Mouse (Mus musculus): ENCODE measurements around the gene Pwwp2b.

Pwwp2b gene

DNA sequence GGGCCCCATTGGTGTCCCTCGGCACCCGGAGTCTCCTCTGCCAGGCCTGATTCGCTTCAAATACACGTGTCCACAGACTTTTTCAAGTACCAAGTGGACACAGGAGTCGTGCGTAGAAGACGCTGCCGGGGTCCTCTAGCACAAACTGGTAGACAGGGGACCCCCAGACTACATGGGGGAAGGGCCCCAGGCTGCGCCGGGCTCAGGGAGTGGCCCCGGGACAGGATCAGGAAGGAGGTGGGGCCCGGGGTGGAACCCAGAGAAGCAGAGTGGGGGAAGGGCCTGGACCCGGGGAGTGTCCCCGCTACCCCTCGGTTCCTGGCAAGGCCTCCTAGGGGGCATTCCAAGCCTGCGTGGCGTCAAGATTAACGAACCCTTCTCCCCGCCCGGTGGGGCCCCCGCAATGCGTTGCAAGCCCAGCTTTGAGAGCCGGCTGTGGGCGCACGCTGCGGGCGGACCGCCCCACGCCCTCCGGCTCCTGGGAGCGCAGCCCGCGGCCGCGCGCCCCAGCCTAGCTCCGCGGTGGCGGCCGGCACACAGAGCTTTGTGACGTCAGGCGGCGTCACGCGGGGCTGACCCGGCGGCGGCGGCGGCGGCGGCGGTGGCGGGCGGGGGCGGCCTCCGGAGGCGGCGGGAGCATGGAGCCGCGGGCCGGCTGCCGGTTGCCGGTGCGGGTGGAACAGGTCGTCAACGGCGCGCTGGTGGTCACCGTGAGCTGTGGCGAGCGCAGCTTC lies at the start of gene Pwwp2b:
Gene Pwwp2b (plus strand): TSS at position 602 of the 734 bp plus-strand sequence.
- in situ Hi-C loops (cut with MseI, MboI) = no loop called here

DNA sequence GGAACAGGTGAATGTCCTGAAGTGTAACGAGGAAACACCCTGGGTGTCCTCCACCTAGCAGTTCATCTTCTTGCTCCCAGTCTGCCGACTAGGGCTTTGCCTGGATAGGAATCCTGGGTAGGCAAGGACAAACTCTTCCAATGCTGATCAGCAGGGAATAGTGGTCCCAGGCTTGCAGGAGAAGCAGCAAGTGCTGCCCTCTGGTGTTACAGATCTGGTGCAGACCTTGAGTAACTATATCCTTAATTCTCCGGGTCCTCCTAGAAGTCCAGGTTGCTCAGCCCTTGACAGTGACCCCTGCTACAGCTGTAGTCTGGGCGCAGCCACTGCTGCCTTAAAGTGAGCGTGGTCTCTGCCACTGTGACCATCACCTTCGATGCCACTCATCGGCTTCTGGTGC lies 48.2 kb upstream of the Pwwp2b start:
- in situ Hi-C loops (cut with MseI, MboI) = no loop called here

DNA sequence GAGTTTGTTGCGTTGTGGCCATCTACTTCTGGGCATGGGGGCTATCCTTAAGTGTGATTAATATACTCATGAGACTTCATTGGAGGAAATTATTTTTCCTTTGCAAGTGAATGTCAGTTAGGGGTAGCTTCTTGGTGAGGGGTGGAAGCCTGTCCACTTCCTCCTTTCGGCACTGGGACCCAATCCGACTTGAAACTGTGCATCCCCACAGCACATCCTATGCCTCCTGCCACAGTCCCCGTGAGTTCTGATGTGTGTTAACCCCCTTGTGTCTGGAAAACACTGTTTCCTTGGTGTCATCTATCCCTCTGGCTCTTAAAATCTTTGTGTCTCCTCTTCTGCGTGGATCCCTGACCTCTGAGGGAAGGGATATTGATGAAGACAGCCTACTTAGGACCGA lies 47.1 kb upstream of the Pwwp2b start:
- in situ Hi-C loops (cut with MseI, MboI) = no loop called here

DNA sequence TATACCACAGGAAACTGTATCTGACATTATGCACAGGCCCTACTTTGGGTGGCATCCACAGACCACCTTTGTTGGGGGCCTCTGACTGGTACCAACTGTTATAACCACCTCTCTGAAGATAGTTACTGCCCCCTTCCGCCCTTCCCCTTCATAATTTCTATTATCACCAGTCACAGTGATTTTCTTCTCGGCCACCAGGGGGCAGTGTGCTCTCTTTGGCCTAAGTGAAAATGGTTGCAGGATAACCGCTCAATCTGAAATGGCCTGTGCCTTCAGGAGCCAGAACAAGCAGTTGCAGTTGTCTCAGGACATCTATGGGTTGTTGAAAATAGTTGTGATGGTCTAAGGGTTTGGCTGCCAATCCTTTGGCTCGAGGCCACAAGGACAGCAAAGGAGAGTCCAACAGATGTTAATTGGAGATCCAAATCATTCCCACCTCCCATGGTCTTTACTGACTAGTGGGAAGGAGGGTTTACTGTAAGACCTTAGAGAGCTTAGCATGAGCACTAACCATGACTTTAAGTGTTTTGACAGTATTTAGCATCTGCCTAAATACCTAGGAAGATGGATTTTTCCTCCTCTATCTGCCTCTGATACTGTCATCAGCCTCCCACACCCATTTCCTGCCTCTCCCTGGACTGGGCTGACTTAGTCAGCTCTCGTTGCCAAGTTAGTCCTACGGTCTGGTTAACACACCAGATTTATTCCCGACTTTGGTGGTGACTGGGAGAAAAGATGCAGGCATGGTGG lies 40.1 kb upstream of the Pwwp2b start:
- in situ Hi-C loops (cut with MseI, MboI) = no loop called here

DNA sequence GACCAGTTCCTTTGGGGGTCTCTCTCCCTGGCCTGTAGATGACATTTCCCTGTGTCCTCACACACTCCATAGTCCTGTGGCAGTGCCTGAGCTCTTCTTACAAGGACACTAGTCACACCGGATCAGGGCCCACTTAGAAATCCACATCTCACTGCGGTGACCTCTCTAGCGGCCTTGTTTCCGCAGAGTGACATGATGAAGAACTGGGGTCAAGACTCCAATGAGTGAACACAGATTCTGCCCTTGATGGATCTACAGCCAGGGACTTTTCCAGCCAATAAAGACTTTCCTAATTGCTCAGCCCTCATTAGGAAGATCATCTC lies 39.5 kb upstream of the Pwwp2b start:
- in situ Hi-C loops (cut with MseI, MboI) = no loop called here

DNA sequence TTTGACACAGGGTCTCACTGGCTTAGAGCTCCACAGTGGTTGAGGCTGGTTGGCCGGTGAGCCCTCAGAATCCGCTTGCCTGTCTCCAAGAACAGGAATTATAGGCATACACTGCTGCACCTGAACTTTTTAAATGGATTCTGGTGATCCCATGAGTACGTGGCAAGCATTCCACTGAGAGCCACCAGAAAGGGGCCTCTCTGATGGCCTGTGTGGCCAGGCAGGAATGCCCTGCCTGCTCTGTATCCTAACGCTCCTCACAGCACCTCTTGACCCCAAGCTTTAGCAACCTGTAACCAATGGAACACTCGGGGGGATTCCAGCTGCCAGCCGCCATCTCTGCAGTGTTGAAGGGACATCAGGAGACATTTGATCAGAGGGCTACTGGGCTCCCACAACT lies 36.5 kb upstream of the Pwwp2b start:
- in situ Hi-C loops (cut with MseI, MboI) = no loop called here

DNA sequence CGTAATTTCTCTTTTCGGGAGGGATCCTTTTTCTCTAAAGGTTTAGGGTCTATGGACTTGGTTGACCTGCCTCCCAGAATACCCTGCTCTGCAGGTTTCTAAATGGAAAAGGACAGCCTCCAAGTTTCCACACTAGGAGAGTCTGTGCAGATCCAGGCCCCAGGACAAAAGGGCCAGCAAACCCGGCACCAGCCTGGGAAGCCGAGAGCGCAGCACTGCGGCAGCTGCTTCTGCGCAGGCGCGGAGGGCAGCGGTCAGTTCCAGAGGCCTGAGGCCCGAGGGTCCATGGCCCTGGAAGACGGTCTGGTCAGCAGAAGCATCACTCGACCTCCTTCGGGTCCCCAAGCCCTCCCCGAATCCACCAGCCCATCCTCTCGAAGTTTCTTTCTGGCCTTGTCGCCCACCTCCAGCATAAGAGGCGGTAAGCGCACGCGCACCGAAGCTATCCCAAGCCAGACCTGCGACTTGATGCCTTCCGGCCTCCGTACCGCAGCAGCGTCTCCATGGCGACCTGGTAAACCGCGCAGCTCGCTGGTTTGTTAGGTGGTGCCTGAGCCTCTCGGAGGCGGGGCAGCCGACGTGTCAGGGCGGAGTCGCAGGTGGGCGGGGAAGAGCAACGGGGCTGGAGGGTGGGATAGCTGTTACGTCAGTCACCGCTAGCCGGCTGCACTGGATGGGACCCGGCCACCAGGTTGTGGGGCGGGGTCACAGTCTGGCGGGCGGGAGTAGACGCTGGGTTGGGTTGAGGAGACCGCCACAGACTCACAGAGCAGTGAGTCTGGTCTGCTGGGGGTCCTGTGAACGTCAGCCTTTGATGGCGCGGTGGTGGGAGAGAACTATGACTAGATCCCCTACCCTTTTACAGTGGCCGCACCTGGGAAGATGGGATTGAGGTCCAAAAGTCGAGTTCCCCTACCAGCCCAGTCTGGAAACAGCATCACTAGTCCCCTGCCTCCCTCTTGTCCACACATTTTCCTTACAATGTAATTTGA lies 35.2 kb upstream of the Pwwp2b start, which contains the start of the genes Lrrc27 and Stk32c:
Gene Lrrc27 (plus strand): TSS at position 235 of the 992 bp plus-strand sequence.
Gene Stk32c (minus strand): TSS at position 554 of the 992 bp plus-strand sequence.
- in situ Hi-C loops (cut with MseI, MboI) = no loop called here

DNA sequence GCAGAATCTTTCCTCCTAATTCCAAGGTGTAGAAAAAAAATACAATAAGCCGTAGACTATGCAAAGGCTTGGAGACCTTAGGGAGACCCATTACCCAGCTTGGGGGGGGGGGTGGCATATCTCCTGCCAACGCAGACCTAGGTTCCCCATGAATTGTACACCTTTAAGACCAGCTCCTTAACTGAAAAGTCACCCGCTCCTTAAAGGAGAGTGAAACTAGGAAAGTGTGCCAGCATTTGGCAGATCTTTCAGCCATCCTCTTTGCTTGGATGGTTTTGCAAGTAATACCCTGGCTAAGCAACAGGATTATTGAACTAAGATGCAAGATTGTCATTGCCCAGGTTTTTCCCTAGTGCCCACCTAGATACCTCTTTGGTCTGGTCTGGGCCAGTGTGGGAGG lies 34.5 kb upstream of the Pwwp2b start:
- in situ Hi-C loops (cut with MseI, MboI) = no loop called here

DNA sequence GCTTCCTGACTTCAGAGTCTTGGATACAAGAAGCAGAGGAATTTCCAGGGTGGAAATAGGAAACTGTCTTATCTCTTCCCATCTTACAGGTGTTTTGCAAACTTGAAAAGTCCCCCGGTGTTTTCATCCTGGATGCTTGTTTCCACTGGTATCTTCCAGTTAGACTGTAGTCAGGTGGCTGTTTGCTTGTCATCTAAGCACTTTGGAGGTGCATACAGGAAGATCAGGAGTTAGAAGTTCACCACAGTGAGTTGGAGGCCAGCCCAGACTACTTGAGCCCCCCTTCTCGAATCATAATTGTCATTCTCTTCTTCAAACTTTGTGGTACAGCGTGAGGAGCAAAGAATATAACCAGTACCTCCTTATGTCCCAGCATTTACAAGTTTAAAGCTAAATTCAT lies 34.1 kb upstream of the Pwwp2b start:
- in situ Hi-C loops (cut with MseI, MboI) = no loop called here

DNA sequence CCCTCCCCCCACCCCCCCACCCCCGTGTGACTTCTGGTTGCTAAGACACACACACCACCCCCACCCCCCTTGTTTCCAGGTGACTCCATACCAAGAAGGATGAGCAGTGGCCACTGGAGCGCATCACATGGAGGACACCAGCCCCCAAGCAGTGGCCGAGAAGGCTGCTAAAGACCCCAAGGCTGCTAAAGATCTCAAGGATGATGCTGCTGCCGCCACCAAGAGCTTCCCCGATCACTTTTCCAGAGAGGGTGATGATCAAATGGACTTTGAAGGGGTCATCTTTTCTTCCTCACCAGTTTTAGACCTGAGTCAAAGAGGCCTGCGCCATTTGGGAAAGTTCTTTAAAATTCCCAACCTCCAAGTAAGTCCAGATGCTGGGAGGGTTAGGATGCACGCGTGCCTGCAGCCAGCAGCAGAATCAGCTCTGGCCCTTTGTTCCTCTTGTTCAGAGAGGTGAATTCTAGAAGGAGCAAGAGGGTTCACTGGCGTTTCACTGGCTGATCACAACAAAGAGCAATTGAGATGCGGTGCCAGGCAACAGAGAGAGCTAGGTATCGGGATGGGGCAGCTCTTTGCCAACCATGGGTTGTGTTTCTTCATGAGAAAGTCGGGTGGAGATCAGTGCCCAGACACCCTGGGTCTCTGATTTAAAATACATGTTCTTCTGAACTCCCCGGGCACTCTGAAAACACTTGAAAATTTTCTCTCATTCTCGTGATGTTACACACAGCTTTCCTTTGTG lies 33.5 kb upstream of the Pwwp2b start:
- in situ Hi-C loops (cut with MseI, MboI) = no loop called here

DNA sequence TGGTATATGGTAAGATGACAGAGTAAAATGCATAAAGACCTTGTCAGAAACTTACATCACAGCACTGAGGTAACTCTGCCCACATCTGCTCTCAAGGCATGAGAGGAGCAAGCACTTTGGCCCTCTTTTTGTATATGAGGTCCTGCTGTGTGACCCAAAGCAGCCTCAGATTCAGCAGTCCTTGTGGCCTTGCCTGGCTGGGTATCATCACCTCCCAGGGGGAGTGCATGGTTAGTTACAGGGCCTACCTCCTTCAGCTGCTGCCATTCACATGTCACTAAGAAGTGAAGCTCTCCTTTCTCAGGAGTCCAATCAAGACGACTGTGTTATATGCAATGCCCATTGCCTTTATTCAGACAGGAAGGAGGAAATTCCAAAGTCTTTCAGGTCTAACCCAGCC lies 32.8 kb upstream of the Pwwp2b start:
- in situ Hi-C loops (cut with MseI, MboI) = no loop called here

DNA sequence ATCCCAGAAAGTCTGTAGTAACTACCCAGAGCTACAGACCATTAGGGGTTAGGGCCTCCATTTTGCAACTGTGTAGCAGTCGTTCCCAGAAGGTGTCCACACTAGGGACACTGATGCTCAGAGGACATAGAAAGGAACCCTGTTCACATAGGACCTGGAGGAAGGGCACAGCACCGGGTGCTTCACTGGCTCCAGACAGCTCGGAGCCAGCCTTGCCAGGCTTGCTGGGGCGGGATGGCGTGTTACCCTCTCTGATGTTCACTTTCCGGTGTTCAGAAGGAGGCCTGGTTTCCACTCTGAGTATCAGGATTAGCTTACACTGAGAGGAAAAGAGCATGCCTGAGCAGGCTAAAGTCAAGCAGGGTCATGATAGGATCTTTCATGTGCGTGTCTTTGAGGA lies 32.3 kb upstream of the Pwwp2b start:
- in situ Hi-C loops (cut with MseI, MboI) = no loop called here

DNA sequence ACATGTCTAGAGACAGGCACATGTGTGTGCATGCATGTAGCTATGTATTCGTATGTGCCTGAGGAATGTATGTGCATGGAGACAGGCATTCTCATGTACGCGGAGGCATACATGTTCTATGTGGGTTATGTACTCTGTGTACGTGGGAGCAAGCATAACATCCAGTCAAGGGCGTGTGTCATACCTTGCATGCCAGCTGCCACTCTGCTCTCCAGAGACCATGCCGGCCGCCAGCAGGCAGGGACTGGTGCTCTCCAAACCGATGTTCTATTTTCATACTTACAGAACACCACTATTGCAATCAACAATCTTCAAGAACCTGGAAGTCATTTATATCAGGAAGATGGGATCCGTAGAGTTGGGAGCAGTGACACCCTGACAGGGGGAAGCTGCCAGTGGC lies 31.8 kb upstream of the Pwwp2b start:
- in situ Hi-C loops (cut with MseI, MboI) = no loop called here

DNA sequence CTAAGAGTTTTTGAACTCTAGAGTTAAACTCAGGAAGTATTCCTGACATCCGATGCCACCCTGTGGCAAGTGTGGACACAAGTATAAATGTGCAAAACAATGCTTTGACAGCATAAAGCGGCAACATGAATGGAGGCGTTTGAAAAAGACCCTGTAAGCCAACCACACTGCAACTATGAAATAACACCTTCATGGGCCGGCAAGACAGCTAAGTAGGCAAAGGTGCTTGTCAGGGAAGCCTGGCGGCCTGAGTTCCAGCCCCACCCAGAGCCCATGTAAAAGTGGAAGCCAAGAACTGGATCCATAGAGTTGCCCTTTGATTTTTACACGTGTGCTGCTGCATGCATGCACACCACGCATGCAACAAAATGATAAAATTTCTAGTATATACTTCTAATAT lies 31.2 kb upstream of the Pwwp2b start:
- in situ Hi-C loops (cut with MseI, MboI) = no loop called here

DNA sequence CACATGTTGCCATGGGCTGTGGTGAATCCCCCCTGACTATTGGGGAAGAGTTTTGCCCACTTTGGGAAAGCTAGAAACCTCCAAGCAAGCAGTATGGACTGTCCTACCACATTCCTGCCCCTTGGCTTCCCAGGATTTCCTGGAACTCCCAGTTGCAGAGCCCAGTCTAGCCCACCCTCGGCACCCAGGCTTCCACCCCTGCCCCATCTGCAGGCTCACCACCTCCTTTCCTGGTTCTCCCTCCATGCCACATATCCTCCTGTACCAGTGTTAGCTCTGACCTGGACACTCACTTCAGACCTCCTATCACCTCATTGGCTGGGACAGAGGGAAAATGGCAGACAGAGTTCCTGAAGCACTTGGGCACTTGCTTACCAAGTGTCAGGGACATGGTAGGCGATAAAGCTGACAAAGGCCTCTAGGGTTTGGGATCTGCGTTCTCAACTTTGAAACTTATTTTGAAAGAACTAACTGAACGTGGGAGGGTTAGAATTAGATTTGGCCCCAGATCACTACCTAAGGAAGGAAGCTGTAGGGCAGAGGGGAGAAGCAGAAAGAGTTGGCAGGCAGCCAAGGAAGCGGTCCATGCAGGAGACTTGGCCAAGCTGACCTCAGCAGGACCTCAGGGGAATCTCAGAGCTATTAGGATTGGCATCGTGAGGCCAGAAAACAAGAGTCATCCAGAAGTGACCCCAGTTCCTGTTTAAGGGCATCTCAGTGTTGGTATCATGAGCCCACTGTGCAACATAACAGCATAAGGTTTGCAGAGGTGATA lies 29.5 kb upstream of the Pwwp2b start:
- in situ Hi-C loops (cut with MseI, MboI) = no loop called here

DNA sequence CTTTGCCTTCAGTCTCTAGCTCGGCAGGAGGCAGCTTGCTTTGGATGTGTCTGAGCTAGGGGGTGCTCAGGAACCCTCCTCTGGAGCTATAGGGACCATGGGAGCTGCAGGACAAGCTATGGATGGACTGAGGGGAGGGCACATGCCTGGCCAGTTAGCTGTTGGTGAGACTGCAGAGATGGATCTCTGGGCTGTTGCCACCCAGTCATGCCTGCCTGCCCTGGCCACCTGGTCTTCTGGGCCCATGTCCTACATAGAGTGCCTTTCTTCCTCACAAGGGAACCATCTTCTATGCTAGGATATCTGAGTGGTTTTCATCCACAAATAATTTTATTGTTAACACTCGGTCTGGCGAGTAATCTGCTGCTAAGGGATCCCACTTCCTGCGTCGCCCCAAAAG lies 28.8 kb upstream of the Pwwp2b start:
- in situ Hi-C loops (cut with MseI, MboI) = no loop called here

DNA sequence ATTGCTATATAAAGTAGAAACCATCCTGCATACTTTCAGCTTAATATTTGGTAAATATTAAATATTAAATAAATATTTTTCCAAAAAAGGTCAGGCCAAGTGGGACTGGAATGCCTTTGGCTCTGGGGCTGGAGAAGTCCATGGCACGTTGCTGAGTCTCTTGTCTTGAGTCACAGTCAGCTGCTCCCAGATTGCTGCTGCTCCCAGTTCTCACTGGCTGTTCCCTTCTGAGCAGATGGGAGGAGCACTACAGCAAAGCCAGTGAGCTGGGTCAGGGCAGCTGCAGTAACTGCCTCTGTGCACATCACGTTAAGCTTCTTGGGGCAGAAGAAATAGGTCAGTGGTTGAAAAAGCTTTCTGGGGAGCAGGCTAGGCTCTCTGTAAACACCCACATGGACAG lies 28.0 kb upstream of the Pwwp2b start:
- in situ Hi-C loops (cut with MseI, MboI) = loop anchor here (10.0 kb wide), 2 partner anchors 164 to 254 kb away; partner anchors contain the start of gene Inpp5a (in 1 of the 2)

DNA sequence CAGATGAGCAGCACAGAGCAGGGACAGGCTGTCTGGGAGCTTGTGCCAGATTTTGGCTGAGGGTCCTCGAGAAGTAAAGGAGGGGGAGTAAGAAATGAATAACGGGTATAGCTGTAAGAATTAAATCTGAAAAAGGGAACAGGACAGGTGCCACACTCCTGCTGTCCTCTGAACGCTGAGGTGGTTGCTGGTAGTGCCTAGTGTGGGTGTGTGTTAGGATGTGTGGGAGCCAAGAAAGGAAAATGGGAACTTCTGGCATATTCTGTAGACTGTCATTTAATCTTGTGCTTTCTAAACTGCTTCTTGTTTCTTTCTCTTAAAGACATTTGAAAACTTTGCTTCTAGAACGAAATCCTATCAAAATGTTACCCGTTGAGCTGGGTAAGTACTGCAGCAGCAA lies 27.2 kb upstream of the Pwwp2b start:
- in situ Hi-C loops (cut with MseI, MboI) = loop anchor here (10.0 kb wide), 2 partner anchors 164 to 254 kb away; partner anchors contain the start of gene Inpp5a (in 1 of the 2)

DNA sequence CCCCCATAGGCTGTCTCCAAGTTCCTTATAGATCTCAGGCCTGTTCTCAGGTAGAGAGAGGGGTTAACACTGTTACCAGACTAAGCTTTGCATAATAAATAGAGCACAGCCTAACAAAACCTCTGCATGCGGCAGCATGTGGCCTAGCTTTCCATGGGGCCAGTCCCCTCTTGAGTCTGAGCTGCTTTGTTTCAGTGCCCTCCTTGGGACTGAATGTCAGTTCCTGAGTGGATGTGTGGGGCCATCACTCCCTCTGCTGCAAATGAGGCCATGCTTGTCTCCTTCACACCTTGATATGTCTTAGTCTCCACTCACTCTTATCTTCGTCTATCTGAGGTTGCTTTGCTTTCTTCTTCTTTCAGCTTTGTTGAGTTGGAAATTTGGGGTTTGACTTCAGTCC lies 26.4 kb upstream of the Pwwp2b start:
- in situ Hi-C loops (cut with MseI, MboI) = loop anchor here (10.0 kb wide), 2 partner anchors 163 to 253 kb away; partner anchors contain the start of gene Inpp5a (in 1 of the 2)

DNA sequence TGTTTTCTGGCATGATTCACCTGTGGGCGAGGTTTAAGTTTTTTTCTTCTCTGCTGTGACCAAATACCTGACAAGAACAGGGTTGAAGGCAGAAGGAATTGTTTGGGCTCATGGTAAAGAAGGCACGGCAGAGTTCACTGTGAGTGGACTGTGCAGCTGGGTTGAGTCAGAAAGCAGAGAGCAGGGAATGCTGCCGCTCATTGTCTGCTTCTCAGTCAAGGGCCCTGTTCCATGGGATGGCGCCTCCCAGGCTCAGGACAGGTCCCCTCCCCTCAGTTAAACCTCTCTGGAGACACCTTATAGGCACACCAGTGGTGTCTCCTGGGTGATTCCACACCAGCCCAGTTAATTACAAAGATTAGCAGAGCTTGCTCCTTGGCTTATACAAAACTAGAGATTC lies 25.9 kb upstream of the Pwwp2b start:
- in situ Hi-C loops (cut with MseI, MboI) = loop anchor here (10.0 kb wide), 2 partner anchors 162 to 252 kb away; partner anchors contain the start of gene Inpp5a (in 1 of the 2)
